ENCODE assay signal across 22 mouse cellular contexts in the genomic region with DNA sequence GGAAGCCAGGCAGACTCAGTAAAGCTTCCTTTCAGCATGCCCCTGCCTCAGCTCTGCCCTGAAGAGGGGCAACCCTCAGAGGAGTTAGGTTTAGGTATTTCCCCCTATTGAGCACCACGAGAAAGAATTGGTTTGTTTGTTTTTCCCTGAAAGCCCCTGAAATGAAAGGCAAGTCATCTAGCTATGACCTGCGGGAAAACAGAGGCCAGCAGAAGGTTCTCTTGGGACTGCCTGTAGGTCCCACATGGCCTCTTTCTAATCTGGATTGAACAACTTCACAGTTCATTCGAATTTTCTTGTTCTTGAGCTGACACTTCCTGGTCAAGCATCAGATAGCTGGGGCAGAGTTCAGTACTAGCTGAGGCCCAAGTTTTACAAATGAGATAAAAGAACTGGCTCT. TPM values are rescaled to one million over a fixed set of nuclear protein-coding genes. Genes with fewer than 3 reads are reported as not detected.
DNase-seq lines count a peak whose midpoint lies in the region; ATAC-seq and TF ChIP-seq lines count a peak whose summit lies in the region.
"Had no signal": no experiment of that assay in that cellular context is flagged by ENCODE, and none has a peak within 500 bp of the region (broad histone marks: within the 10 kb centered on the region; RNA-seq: fewer than 3 reads in every experiment).

No protein-coding gene starts in this region.

- no peaks in the 10 kb centered on the region for H3K27me3 ChIP-seq in heart, embryonic 11.5 days (ENCODE audit: control insufficient read depth, insufficient read depth, low read length)
- no peaks in the 10 kb centered on the region for H3K27me3 ChIP-seq in hindbrain, embryonic 12.5 days
- no peaks in the 10 kb centered on the region for H3K27me3 ChIP-seq in hindbrain, embryonic 16.5 days (replicated peaks; ENCODE audit: control insufficient read depth, insufficient read depth, low read length)
- H3K27me3 ChIP-seq in embryonic facial prominence, embryonic 10.5 days (replicated peaks; ENCODE audit: low read depth, poor library complexity, severe bottlenecking) = no peaks in the 10 kb centered on the region
- H3K27me3 ChIP-seq in stomach, embryonic 15.5 days (replicated peaks) = no peaks in the 10 kb centered on the region
- H3K27me3 ChIP-seq: forebrain, embryonic 15.5 days; hindbrain, embryonic 15.5 days; midbrain, embryonic 15.5 days had no signal

- H3K27ac ChIP-seq in heart, embryonic 11.5 days (ENCODE audit: low read depth, low read length) = peak overlapping the region; percentile 75
- H3K27ac ChIP-seq in hindbrain, embryonic 12.5 days = 0 out of 2 replicates have a peak overlapping the region, but pooled peaks have one; percentile 19
- no peak overlapping the region for H3K27ac ChIP-seq in hindbrain, embryonic 16.5 days (ENCODE audit: low read depth, low read length)
- peak overlapping the region; percentile 63 for H3K27ac ChIP-seq in embryonic facial prominence, embryonic 10.5 days (replicated peaks)
- H3K27ac ChIP-seq in stomach, embryonic 15.5 days = peak overlapping the region; percentile 69
- H3K27ac ChIP-seq in left cerebral cortex, adult 2 months = no peak overlapping the region
- H3K27ac ChIP-seq: forebrain, embryonic 15.5 days; hindbrain, embryonic 15.5 days; midbrain, embryonic 15.5 days had no signal

- peak overlapping the region; percentile 46 for H3K9ac ChIP-seq in heart, embryonic 11.5 days (ENCODE audit: low read depth, low read length)
- no peak overlapping the region for H3K9ac ChIP-seq in hindbrain, embryonic 12.5 days
- H3K9ac ChIP-seq in hindbrain, embryonic 16.5 days (ENCODE audit: low read depth, low read length) = no peak overlapping the region
- no peak overlapping the region for H3K9ac ChIP-seq in stomach, embryonic 15.5 days
- H3K9ac ChIP-seq: forebrain, embryonic 15.5 days; hindbrain, embryonic 15.5 days; midbrain, embryonic 15.5 days had no signal

- 16% methylated on average over 3 of the region's 3 CpGs for WGBS in heart, embryonic 11.5 days (ENCODE audit: insufficient replicate concordance)
- 23% methylated on average over 3 of the region's 3 CpGs for WGBS in hindbrain, embryonic 12.5 days
- whole genome bisulfite sequencing in hindbrain, embryonic 16.5 days = 27% methylated on average over 3 of the region's 3 CpGs
- WGBS in embryonic facial prominence, embryonic 10.5 days = 22% methylated on average over 3 of the region's 3 CpGs
- 32% methylated on average over 3 of the region's 3 CpGs for WGBS in stomach, embryonic 15.5 days

- no peak for ATAC-seq in heart, embryonic 11.5 days (replicated peaks; ENCODE audit: insufficient number of reproducible peaks, low FRiP score, low TSS enrichment)
- ATAC-seq in hindbrain, embryonic 12.5 days (ENCODE audit: low FRiP score) = no peak
- no peak for ATAC-seq in hindbrain, embryonic 16.5 days
- ATAC-seq in stomach, embryonic 15.5 days (ENCODE audit: insufficient read depth, low FRiP score, low read depth) = no peak
- ATAC-seq: forebrain, embryonic 15.5 days; lung, postnatal 0 days; midbrain, embryonic 15.5 days had no signal

- H3K4me1 ChIP-seq in heart, embryonic 11.5 days (ENCODE audit: control insufficient read depth, insufficient read depth, low read length) = peaks cover 55% of the 10 kb centered on the region
- H3K4me1 ChIP-seq in hindbrain, embryonic 12.5 days = peaks cover 10% of the 10 kb centered on the region
- peaks cover 8% of the 10 kb centered on the region for H3K4me1 ChIP-seq in hindbrain, embryonic 16.5 days (ENCODE audit: control insufficient read depth, insufficient read depth, low read depth, low read length)
- peaks cover 49% of the 10 kb centered on the region for H3K4me1 ChIP-seq in embryonic facial prominence, embryonic 10.5 days
- peaks cover 34% of the 10 kb centered on the region for H3K4me1 ChIP-seq in stomach, embryonic 15.5 days

- no peak overlapping the region for H3K4me2 ChIP-seq in heart, embryonic 11.5 days
- no peak overlapping the region for H3K4me2 ChIP-seq in hindbrain, embryonic 12.5 days (replicated peaks)
- no peak overlapping the region for H3K4me2 ChIP-seq in hindbrain, embryonic 16.5 days (ENCODE audit: low read length)
- H3K4me2 ChIP-seq in stomach, embryonic 15.5 days = no peak overlapping the region
- H3K4me2 ChIP-seq: forebrain, embryonic 15.5 days; hindbrain, embryonic 15.5 days; midbrain, embryonic 15.5 days had no signal

- no peaks in the 10 kb centered on the region for H3K36me3 ChIP-seq in heart, embryonic 11.5 days (ENCODE audit: control insufficient read depth, insufficient read depth, low read length)
- peaks cover 19% of the 10 kb centered on the region for H3K36me3 ChIP-seq in hindbrain, embryonic 12.5 days
- peaks cover 17% of the 10 kb centered on the region for H3K36me3 ChIP-seq in hindbrain, embryonic 16.5 days (ENCODE audit: control insufficient read depth, insufficient read depth, low read length)
- 0 out of 2 replicates have a peak, but pooled peaks cover 13% of the 10 kb centered on the region for H3K36me3 ChIP-seq in embryonic facial prominence, embryonic 10.5 days (replicated peaks)
- H3K36me3 ChIP-seq in stomach, embryonic 15.5 days = no peaks in the 10 kb centered on the region

- no peaks in the 10 kb centered on the region for H3K9me3 ChIP-seq in heart, embryonic 11.5 days (replicated peaks; ENCODE audit: control insufficient read depth, low read length)
- H3K9me3 ChIP-seq in hindbrain, embryonic 12.5 days (replicated peaks) = no peaks in the 10 kb centered on the region
- no peaks in the 10 kb centered on the region for H3K9me3 ChIP-seq in hindbrain, embryonic 16.5 days (ENCODE audit: control insufficient read depth, low read length)
- H3K9me3 ChIP-seq in embryonic facial prominence, embryonic 10.5 days = no peaks in the 10 kb centered on the region
- no peaks in the 10 kb centered on the region for H3K9me3 ChIP-seq in stomach, embryonic 15.5 days
- H3K9me3 ChIP-seq: forebrain, embryonic 15.5 days; hindbrain, embryonic 15.5 days; midbrain, embryonic 15.5 days had no signal

- H3K4me3 ChIP-seq in heart, embryonic 11.5 days (ENCODE audit: low read depth, low read length) = no peak overlapping the region
- H3K4me3 ChIP-seq in hindbrain, embryonic 12.5 days = no peak overlapping the region
- H3K4me3 ChIP-seq in hindbrain, embryonic 16.5 days (ENCODE audit: low read length) = no peak overlapping the region
- H3K4me3 ChIP-seq in embryonic facial prominence, embryonic 10.5 days = no peak overlapping the region
- no peak overlapping the region for H3K4me3 ChIP-seq in stomach, embryonic 15.5 days (replicated peaks)
- H3K4me3 ChIP-seq in left cerebral cortex, adult 2 months = no peak overlapping the region
- H3K4me3 ChIP-seq: forebrain, embryonic 15.5 days; hindbrain, embryonic 15.5 days; midbrain, embryonic 15.5 days had no signal

- intact Hi-C loops in heart, postnatal 25 days (cut with DNase I) = no loop called here
- intact Hi-C loops in left cerebral cortex, adult 2 months (cut with DNase I) = loop anchor here (10.0 kb wide), 1 partner anchor 1627 kb away; no protein-coding TSS in a partner anchor

- DNase-seq in heart, postnatal 25 days (ENCODE audit: low spot score) = no peak
- no peak for DNase-seq in embryonic facial prominence, embryonic 10.5 days (ENCODE audit: low spot score)
- DNase-seq in left cerebral cortex, adult 2 months (ENCODE audit: extremely low spot score in 1 of 2, low spot score in 2 of 2) = no peak
- DNase-seq: adrenal gland, adult 8-10 months; cerebellum, adult 11 months; cerebellum, postnatal 14 days; kidney, adult 9 months; kidney, postnatal 4 days; liver; right cerebral cortex, adult 18-20 months; spleen, adult 18-20 months; thymus, postnatal 25 days had no signal

- no peak for TF ChIP-seq CTCF in left cerebral cortex, adult 2 months (IDR thresholded peaks at IDR 0.05)

RNA-seq across cellular contexts. Expression of a gene that starts 23.5 kb away (rescaled TPM):
- polyA plus RNA-seq in heart, embryonic 11.5 days (2014; fragmentation: Nextera tagmentation; extraction: Ambion mirVana) = not detected in 2 replicates
- total RNA-seq in heart, postnatal 25 days (2021) = not detected
- polyA plus RNA-seq in hindbrain, embryonic 12.5 days (2016; fragmentation: Nextera tagmentation; extraction: Ambion mirVana) = 1.1 TPM in 2 replicates
- polyA plus RNA-seq in hindbrain, embryonic 16.5 days (2015; fragmentation: Nextera tagmentation; extraction: Ambion mirVana) = 2.7 and 3.8 TPM in 2 replicates
- 0.26 and 0.29 TPM in 2 replicates for polyA plus RNA-seq in embryonic facial prominence, embryonic 10.5 days (2016; fragmentation: Nextera tagmentation; extraction: Ambion mirVana)
- 0.10 and 0.18 TPM in 2 replicates for polyA plus RNA-seq in stomach, embryonic 15.5 days (2015; fragmentation: Nextera tagmentation; extraction: Ambion mirVana)
- 1 to 10 TPM; 4.9 to 5.2 TPM for total RNA-seq in left cerebral cortex, adult 2 months (2021)
- total RNA-seq: adrenal gland, adult 8-10 months; gastrocnemius, postnatal 4 days; megakaryocyte progenitor cell, adult 5-6 weeks had no signal
- polyA plus RNA-seq: lung, postnatal 0 days had no signal

RNA-seq across cellular contexts. Expression of a gene that starts 45.5 kb away (rescaled TPM):
- polyA plus RNA-seq in heart, embryonic 11.5 days (2014; fragmentation: Nextera tagmentation; extraction: Ambion mirVana) = 12.2 and 18.2 TPM in 2 replicates
- total RNA-seq in heart, postnatal 25 days (2021) = under 1 TPM in 1 of 2 experiments, not detected in 1; 0.08 TPM
- polyA plus RNA-seq in hindbrain, embryonic 12.5 days (2016; fragmentation: Nextera tagmentation; extraction: Ambion mirVana) = 0.72 and 0.90 TPM in 2 replicates
- 0.26 and 0.45 TPM in 2 replicates for polyA plus RNA-seq in hindbrain, embryonic 16.5 days (2015; fragmentation: Nextera tagmentation; extraction: Ambion mirVana)
- polyA plus RNA-seq in embryonic facial prominence, embryonic 10.5 days (2016; fragmentation: Nextera tagmentation; extraction: Ambion mirVana) = 0.29 and 0.71 TPM in 2 replicates
- polyA plus RNA-seq in stomach, embryonic 15.5 days (2015; fragmentation: Nextera tagmentation; extraction: Ambion mirVana) = 4.1 and 4.3 TPM in 2 replicates
- 1 to 10 TPM; 1.2 to 1.4 TPM for total RNA-seq in left cerebral cortex, adult 2 months (2021)
- total RNA-seq: megakaryocyte progenitor cell, adult 5-6 weeks had no signal

Comparison
In these comparisons a context has a peak if more than half of its experiments do, and no peak if none do; other contexts are left out.
1. H3K27ac ChIP-seq: peak in heart, embryonic 11.5 days (single experiment), hindbrain, embryonic 12.5 days (single experiment), embryonic facial prominence, embryonic 10.5 days (single experiment) and stomach, embryonic 15.5 days (single experiment); none in hindbrain, embryonic 16.5 days (single experiment) and left cerebral cortex, adult 2 months (single experiment).